ENCODE assay signal across 12 mouse cellular contexts in the genomic region with DNA sequence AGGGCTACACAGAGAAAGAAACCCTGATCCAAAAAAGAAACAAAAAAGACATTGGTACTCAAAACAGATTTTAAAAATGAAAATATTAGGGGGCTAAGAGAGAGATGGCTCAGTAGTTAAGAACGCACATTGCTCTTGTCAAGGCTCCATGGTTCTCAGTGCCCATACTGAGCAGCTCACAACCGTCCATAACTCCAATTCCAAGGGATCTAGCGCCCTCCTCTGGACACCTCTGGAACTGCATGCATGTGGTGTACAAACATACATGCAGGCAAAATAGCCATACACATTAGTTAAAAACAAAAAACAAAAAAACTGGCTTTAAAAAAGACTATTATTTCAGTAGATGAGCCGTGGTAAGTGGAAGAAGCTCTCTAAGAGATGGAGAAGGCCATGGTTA. TPM values are rescaled to one million over a fixed set of nuclear protein-coding genes. Genes with fewer than 3 reads are reported as not detected.
DNase-seq lines count a peak whose midpoint lies in the region; ATAC-seq and TF ChIP-seq lines count a peak whose summit lies in the region.
"Had no signal": no experiment of that assay in that cellular context is flagged by ENCODE, and none has a peak within 500 bp of the region (broad histone marks: within the 10 kb centered on the region; RNA-seq: fewer than 3 reads in every experiment).

No protein-coding gene starts in this region.

- no peak overlapping the region for H3K4me3 ChIP-seq in layer of hippocampus, adult 2 months
- H3K4me3 ChIP-seq: forebrain, embryonic 15.5 days; heart, embryonic 15.5 days; neural tube, embryonic 12.5 days had no signal

- no peak overlapping the region for H3K27ac ChIP-seq in layer of hippocampus, adult 2 months
- H3K27ac ChIP-seq: forebrain, embryonic 15.5 days; neural tube, embryonic 12.5 days had no signal

- TF ChIP-seq CTCF in layer of hippocampus, adult 2 months (conservative IDR thresholded peaks at IDR 0.05) = peak; percentile 67

- ATAC-seq in megakaryocyte-erythroid progenitor cell, adult 5-6 weeks (replicated peaks; ENCODE audit: low FRiP score, low TSS enrichment, poor library complexity, severe bottlenecking) = no peak
- ATAC-seq: forebrain, embryonic 15.5 days had no signal

- DNase-seq in adrenal gland, postnatal 36 days = peak; percentile 29 to 35
- DNase-seq in adrenal gland, postnatal 25 days = no peak
- no peak for DNase-seq in layer of hippocampus, adult 2 months (ENCODE audit: low spot score in 2 of 2)
- DNase-seq in layer of hippocampus, adult 9-11 months = no peak
- DNase-seq in ES-CJ7 (ENCODE audit: low read depth, low spot score) = peak; percentile 80
- DNase-seq in lung, postnatal 25 days (ENCODE audit: low spot score) = peak; percentile 4
- DNase-seq in T-cell, adult 2 months (ENCODE audit: low spot score) = no peak
- DNase-seq: cerebellum, adult 9-11 months had no signal

RNA-seq across cellular contexts. Expression of a gene that starts 19.9 kb away (rescaled TPM):
- total RNA-seq in adrenal gland, postnatal 36 days (2021) = under 1 TPM; 0.23 to 0.86 TPM
- total RNA-seq in adrenal gland, postnatal 25 days (2021) = 0.27 and 0.52 TPM in 2 replicates
- not detected for total RNA-seq in layer of hippocampus, adult 2 months (2021)
- total RNA-seq in megakaryocyte-erythroid progenitor cell, adult 5-6 weeks (2014; fragmentation: Nextera tagmentation) = not detected in 2 replicates
- total RNA-seq in megakaryocyte-erythroid progenitor cell, adult 5-6 weeks (2017) = not detected in 2 replicates

RNA-seq across cellular contexts. Expression of a gene that starts 30.2 kb away (rescaled TPM):
- total RNA-seq in adrenal gland, postnatal 36 days (2021) = not detected
- not detected in 2 replicates for total RNA-seq in adrenal gland, postnatal 25 days (2021)
- total RNA-seq in layer of hippocampus, adult 2 months (2021) = not detected
- not detected in 2 replicates for total RNA-seq in megakaryocyte-erythroid progenitor cell, adult 5-6 weeks (2014; fragmentation: Nextera tagmentation)
- total RNA-seq in megakaryocyte-erythroid progenitor cell, adult 5-6 weeks (2017) = not detected in 2 replicates

RNA-seq across cellular contexts. Expression of a gene that starts 42.7 kb away (rescaled TPM):
- 100 to 1,000 TPM; 132 to 140 TPM for total RNA-seq in adrenal gland, postnatal 36 days (2021)
- total RNA-seq in adrenal gland, postnatal 25 days (2021) = 101 and 113 TPM in 2 replicates
- total RNA-seq in layer of hippocampus, adult 2 months (2021) = 10 to 100 TPM; 90.4 to 97.5 TPM
- 32.9 and 41.2 TPM in 2 replicates for total RNA-seq in megakaryocyte-erythroid progenitor cell, adult 5-6 weeks (2014; fragmentation: Nextera tagmentation)
- total RNA-seq in megakaryocyte-erythroid progenitor cell, adult 5-6 weeks (2017) = 12.5 and 19.6 TPM in 2 replicates

Comparison
In these comparisons a context has a peak if more than half of its experiments do, and no peak if none do; other contexts are left out.
1. DNase-seq: peak in adrenal gland, postnatal 36 days (2 of 2), ES-CJ7 (single experiment) and lung, postnatal 25 days (single experiment); none in adrenal gland, postnatal 25 days (single experiment), layer of hippocampus, adult 2 months (0 of 2), layer of hippocampus, adult 9-11 months (single experiment) and T-cell, adult 2 months (single experiment).